Mouse (Mus musculus) neural tube, embryonic 13.5 days (tissue): ENCODE data around the gene Cntnap1. TPM values are rescaled to one million over a fixed set of nuclear protein-coding genes. Genes with fewer than 3 reads are reported as not detected.
A peak's percentile ranks its signal among the peaks of the same experiment; 100 is the strongest.
"Not testable (repeated sequence)": the region's sequence is repeated elsewhere in the genome, so short reads cannot be mapped to it uniquely, and the experiment has no call there.

Source experiments
- ATAC-seq: fragments of 200-750 bp; cut with Nextera tagmentation; 2 replicates; pipeline ENCODE4 v1.8.0; 2017; ENCODE audit warnings: low read depth, mild to moderate bottlenecking, moderate TSS enrichment, moderate library complexity
- H3K27ac ChIP-seq: fragments of 300-500 bp; sonication (generic); replicated peaks from 2 replicates; pipeline ENCODE4 v1.5.1; 2015; ENCODE audit warnings: moderate library complexity, mild to moderate bottlenecking, inconsistent platforms
- H3K27me3 ChIP-seq: fragments of 300-500 bp; sonication (generic); 2 replicates; pipeline ENCODE4 v1.6.1; 2015; ENCODE audit warnings: mild to moderate bottlenecking, inconsistent platforms
- H3K36me3 ChIP-seq: fragments of 300-500 bp; sonication (generic); 2 replicates; pipeline ENCODE4 v1.6.1; 2015; ENCODE audit warnings: mild to moderate bottlenecking, inconsistent platforms
- H3K4me1 ChIP-seq: fragments of 300-500 bp; sonication (generic); replicated peaks from 2 replicates; pipeline ENCODE4 v1.6.1; 2015; ENCODE audit warnings: inconsistent platforms
- H3K4me2 ChIP-seq: fragments of 300-500 bp; sonication (generic); 2 replicates; pipeline ENCODE4 v1.6.1; 2015; ENCODE audit warnings: inconsistent platforms, mild to moderate bottlenecking, moderate library complexity
- H3K4me3 ChIP-seq: fragments of 300-500 bp; sonication (generic); 2 replicates; pipeline ENCODE4 v1.5.1; 2015; ENCODE audit warnings: mild to moderate bottlenecking, inconsistent platforms
- H3K9ac ChIP-seq: fragments of 300-500 bp; sonication (generic); 2 replicates; pipeline ENCODE4 v1.6.1; 2015; ENCODE audit warnings: moderate library complexity, mild to moderate bottlenecking, inconsistent platforms
- H3K9me3 ChIP-seq: fragments of 300-500 bp; sonication (generic); 2 replicates; pipeline ENCODE4 v1.6.1; 2016; ENCODE audit warnings: inconsistent platforms
- WGBS: fragments of 180-500 bp; shearing (Covaris S2); methylation state at CpG from one replicate; pipeline ENCODE4 v1.1.7; 2015; 5-methylcytosine and 5-hydroxymethylcytosine counted together
- polyA plus RNA-seq: library from polyadenylated mRNA; unstranded; fragments of >200 nt; fragmentation: Nextera tagmentation; extraction: Ambion mirVana; gene quantifications from 2 replicates; pipeline ENCODE4 v1.2.1, GENCODE M21; 2015

The Cntnap1 gene
- polyA plus RNA-seq: 4.6 and 5.1 TPM in 2 replicates

DNA sequence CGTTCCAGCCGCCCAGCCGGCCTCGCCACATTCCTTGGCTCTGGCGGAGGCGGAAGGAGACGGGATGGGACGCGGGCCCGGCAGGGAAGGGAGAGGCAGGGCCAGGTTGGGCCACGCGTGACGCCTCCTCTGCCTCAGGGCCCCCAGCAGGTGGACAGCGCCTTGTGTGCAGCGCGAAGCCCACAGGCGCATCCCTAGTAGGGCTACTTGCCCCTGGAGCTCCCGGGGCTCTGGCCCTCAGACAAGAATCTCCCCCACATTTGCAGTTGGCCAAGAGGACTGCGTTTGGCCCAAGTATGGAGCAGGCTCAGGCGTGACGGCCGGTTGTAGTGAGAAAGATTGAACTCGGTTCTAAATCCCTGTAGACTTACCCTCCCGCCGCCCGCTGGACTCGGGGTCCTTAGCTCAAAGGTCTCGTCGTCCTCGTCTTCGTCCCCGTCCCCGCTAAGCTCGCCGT lies at the start of gene Cntnap1:
Gene Cntnap1, plus strand, starts transcription at position 170 of the 457 bp plus-strand sequence.
- ATAC-seq: no peak
- peaks cover 73% of the 10 kb centered on the region for H3K4me1 ChIP-seq
- peaks cover 24% of the 10 kb centered on the region for H3K36me3 ChIP-seq
- H3K27me3 ChIP-seq: peaks cover 65% of the 10 kb centered on the region
- peak within 1 kb of the TSS; percentile 76 for H3K4me2 ChIP-seq
- no peaks in the 10 kb centered on the region for H3K9me3 ChIP-seq
- H3K27ac ChIP-seq: peak within 1 kb of the TSS; percentile 79
- WGBS: 2% methylated on average over 35 of the region's 35 CpGs
- peak within 1 kb of the TSS; percentile 63 for H3K4me3 ChIP-seq
- peak within 1 kb of the TSS; percentile 78 for H3K9ac ChIP-seq

- peak overlapping the region; percentile 83 for H3K9ac ChIP-seq
- H3K4me2 ChIP-seq: peak overlapping the region; percentile 79
- WGBS: 25% methylated on average over 19 of the region's 19 CpGs
- H3K4me1 ChIP-seq: peaks cover 51% of the 10 kb centered on the region
- ATAC-seq: no peak; the same call in 1 of the 2 replicates
- H3K36me3 ChIP-seq: peaks cover 35% of the 10 kb centered on the region
- peak overlapping the region; percentile 81 for H3K4me3 ChIP-seq
- peak overlapping the region; percentile 89 for H3K27ac ChIP-seq
- H3K27me3 ChIP-seq: no peaks in the 10 kb centered on the region
- H3K9me3 ChIP-seq: no peaks in the 10 kb centered on the region
Measured at GRCm38 (mm10) chr11:101120545-101121188, 49.7 kb upstream of the Cntnap1 start.

- H3K9me3 ChIP-seq, H3K9ac ChIP-seq, H3K4me2 ChIP-seq, H3K4me3 ChIP-seq, ATAC-seq, H3K27me3 ChIP-seq, H3K27ac ChIP-seq: not testable (repeated sequence)
- Histone ChIP-seq H3K4me1 (peaks cover 16% of the 10 kb centered on the region), H3K36me3 (peaks cover 47% of the 10 kb centered on the region)
- 93% methylated on average over 8 of the region's 8 CpGs for WGBS
Measured at GRCm38 (mm10) chr11:101124494-101124893, 45.8 kb upstream of the Cntnap1 start.

- H3K4me1 ChIP-seq: peaks cover 16% of the 10 kb centered on the region
- peaks cover 47% of the 10 kb centered on the region for H3K36me3 ChIP-seq
- not testable (repeated sequence) for H3K4me2 ChIP-seq, ATAC-seq, H3K27ac ChIP-seq, H3K9ac ChIP-seq, H3K9me3 ChIP-seq, H3K4me3 ChIP-seq, H3K27me3 ChIP-seq
- WGBS: 95% methylated on average over 9 of the region's 9 CpGs
Measured at GRCm38 (mm10) chr11:101125008-101125407, 45.3 kb upstream of the Cntnap1 start.

- H3K36me3 ChIP-seq: peaks cover 47% of the 10 kb centered on the region
- H3K9ac ChIP-seq: no peak overlapping the region
- 91% methylated on average over 1 of the region's 1 CpGs for WGBS
- no peak overlapping the region for H3K27ac ChIP-seq
- H3K4me3 ChIP-seq: no peak overlapping the region
- no peak overlapping the region for H3K4me2 ChIP-seq
- no peaks in the 10 kb centered on the region for H3K4me1 ChIP-seq
- ATAC-seq: no peak
- no peaks in the 10 kb centered on the region for H3K9me3 ChIP-seq
- H3K27me3 ChIP-seq: no peaks in the 10 kb centered on the region
Measured at GRCm38 (mm10) chr11:101127075-101127474, 43.2 kb upstream of the Cntnap1 start.

DNA sequence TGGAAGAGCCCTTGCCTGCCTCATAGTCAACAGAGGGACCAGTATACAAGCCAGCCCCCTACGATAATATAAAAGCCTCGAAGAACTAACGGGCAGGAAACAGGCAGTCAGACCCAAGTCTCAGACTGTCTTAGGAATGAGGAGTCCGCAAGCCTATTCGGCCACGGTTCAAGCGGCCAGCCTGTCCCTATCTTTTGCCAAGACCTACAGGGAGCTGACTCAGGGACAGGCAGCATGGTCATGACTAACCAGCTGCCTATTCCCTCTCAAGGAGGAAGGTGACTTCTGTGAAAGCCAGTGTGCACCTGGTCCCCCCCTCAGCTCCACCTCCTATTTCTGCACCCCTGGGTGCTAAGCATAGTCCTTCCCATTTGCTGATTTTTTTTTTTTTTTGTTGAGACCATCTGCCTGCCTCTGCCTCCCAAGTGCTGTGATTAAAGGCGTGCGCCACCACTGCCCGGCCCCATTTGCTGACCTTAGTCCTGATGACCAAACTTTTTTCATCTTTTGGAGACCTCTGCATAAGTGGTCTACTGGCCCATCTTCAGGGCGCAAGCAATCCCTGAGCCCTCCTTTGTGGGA lies 41.2 kb upstream of the Cntnap1 start:
- WGBS: 81% methylated on average over 11 of the region's 11 CpGs
- peaks cover 27% of the 10 kb centered on the region for H3K36me3 ChIP-seq
- H3K9me3 ChIP-seq: no peaks in the 10 kb centered on the region
- no peak overlapping the region for H3K4me2 ChIP-seq
- no peaks in the 10 kb centered on the region for H3K27me3 ChIP-seq
- H3K9ac ChIP-seq: no peak overlapping the region
- no peaks in the 10 kb centered on the region for H3K4me1 ChIP-seq
- ATAC-seq: no peak
- H3K4me3 ChIP-seq: no peak overlapping the region
- no peak overlapping the region for H3K27ac ChIP-seq

DNA sequence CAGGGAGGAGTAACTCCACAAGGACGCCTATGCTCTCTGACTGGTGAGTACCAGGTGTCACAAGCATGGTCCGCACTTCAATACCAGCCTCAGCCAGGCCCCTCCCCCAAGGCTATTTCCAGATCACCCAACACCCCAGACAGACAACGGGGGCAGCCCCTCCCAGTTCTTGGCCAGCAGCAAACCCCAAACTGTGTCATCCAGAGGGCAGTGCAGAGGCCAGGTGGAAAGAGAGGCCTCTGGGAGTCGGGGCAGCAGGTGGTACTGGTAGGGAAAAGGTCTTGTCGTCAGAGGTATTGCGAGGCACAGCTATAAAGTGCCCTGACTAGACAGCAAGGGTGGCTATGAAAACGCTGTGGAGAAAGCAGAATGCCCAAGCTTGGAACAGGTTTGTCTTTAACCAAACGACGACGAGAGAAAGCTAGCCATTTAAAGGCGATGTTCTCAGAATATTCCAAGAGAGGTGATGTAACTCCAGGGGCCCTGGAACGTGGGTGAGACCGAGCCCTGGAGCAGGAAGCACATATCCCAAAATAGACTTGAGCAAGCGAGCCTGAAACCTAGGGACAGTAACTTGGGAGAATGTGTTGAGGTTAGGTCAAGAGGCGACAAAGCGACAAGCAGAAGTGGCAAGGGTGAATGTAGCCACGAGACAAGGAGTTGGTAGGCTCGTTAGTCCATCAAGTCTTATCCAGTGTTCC lies 40.1 kb upstream of the Cntnap1 start:
- H3K27me3 ChIP-seq: peaks cover 4% of the 10 kb centered on the region; the same call in 1 of the 2 replicates
- H3K4me3 ChIP-seq: no peak overlapping the region
- H3K9ac ChIP-seq: no peak overlapping the region
- H3K4me1 ChIP-seq: no peaks in the 10 kb centered on the region
- H3K36me3 ChIP-seq: peaks cover 22% of the 10 kb centered on the region
- H3K4me2 ChIP-seq: no peak overlapping the region
- H3K9me3 ChIP-seq: no peaks in the 10 kb centered on the region
- 46% methylated on average over 18 of the region's 18 CpGs for WGBS
- ATAC-seq: no peak
- no peak overlapping the region for H3K27ac ChIP-seq

- Histone ChIP-seq H3K9me3 (no peaks in the 10 kb centered on the region), H3K4me3 (no peak overlapping the region), H3K4me2 (no peak overlapping the region), H3K9ac (no peak overlapping the region), H3K27ac (no peak overlapping the region), H3K4me1 (no peaks in the 10 kb centered on the region), H3K27me3 (peaks cover 4% of the 10 kb centered on the region; the same call in 1 of the 2 replicates), H3K36me3 (peaks cover 13% of the 10 kb centered on the region)
- ATAC-seq: no peak
- 94% methylated on average over 2 of the region's 2 CpGs for WGBS
Measured at GRCm38 (mm10) chr11:101131187-101131586, 39.1 kb upstream of the Cntnap1 start.

GRCm38 (mm10) chr11:101131701-101132100 lies 38.6 kb upstream of the Cntnap1 start:
- no peak overlapping the region for H3K9ac ChIP-seq
- 89% methylated on average over 6 of the region's 6 CpGs for WGBS
- no peak for ATAC-seq
- no peaks in the 10 kb centered on the region for H3K9me3 ChIP-seq
- H3K4me3 ChIP-seq: no peak overlapping the region
- H3K27me3 ChIP-seq: peaks cover 4% of the 10 kb centered on the region; the same call in 1 of the 2 replicates
- no peak overlapping the region for H3K27ac ChIP-seq
- peaks cover 8% of the 10 kb centered on the region for H3K36me3 ChIP-seq
- H3K4me2 ChIP-seq: no peak overlapping the region
- H3K4me1 ChIP-seq: no peaks in the 10 kb centered on the region

GRCm38 (mm10) chr11:101133037-101133436 lies 37.3 kb upstream of the Cntnap1 start:
- ATAC-seq: no peak
- H3K36me3 ChIP-seq: no peaks in the 10 kb centered on the region
- no peaks in the 10 kb centered on the region for H3K4me1 ChIP-seq
- H3K9me3 ChIP-seq: no peaks in the 10 kb centered on the region
- no peak overlapping the region for H3K27ac ChIP-seq
- H3K9ac ChIP-seq: no peak overlapping the region
- peaks cover 4% of the 10 kb centered on the region; the same call in 1 of the 2 replicates for H3K27me3 ChIP-seq
- 76% methylated on average over 12 of the region's 12 CpGs for WGBS
- no peak overlapping the region for H3K4me3 ChIP-seq
- H3K4me2 ChIP-seq: no peak overlapping the region

- ATAC-seq: no peak
- H3K27ac ChIP-seq: no peak overlapping the region
- H3K4me3 ChIP-seq: no peak overlapping the region
- no peak overlapping the region for H3K9ac ChIP-seq
- H3K36me3 ChIP-seq: no peaks in the 10 kb centered on the region
- 86% methylated on average over 13 of the region's 13 CpGs for WGBS
- no peak overlapping the region for H3K4me2 ChIP-seq
- peaks cover 7% of the 10 kb centered on the region; the same call in 1 of the 2 replicates for H3K4me1 ChIP-seq
- no peaks in the 10 kb centered on the region for H3K9me3 ChIP-seq
- H3K27me3 ChIP-seq: peaks cover 4% of the 10 kb centered on the region; the same call in 1 of the 2 replicates
Measured at GRCm38 (mm10) chr11:101134217-101134865, 36.0 kb upstream of the Cntnap1 start.

DNA sequence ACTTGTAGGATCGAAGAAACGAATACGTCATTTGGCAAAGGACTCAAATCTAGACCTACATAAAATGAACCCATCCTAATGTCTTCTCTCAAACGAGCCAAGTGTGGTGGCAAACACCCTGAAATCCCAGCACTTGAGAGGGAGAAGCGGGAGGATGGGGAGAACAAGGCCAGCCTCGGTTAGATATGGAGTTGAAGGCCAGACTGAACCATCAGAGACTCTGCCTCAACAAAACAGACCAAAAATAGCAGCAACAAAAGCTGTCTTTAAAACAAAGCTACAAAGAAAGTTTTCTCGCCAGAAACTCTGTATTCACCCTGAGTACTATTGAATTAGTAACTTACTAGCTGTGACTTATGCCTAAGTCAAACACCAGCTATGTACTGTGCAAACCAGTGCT lies 33.3 kb upstream of the Cntnap1 start:
- Histone ChIP-seq H3K4me1 (peaks cover 10% of the 10 kb centered on the region; the same call in 1 of the 2 replicates), H3K4me3 (no peak overlapping the region), H3K9me3 (no peaks in the 10 kb centered on the region), H3K9ac (no peak overlapping the region), H3K36me3 (no peaks in the 10 kb centered on the region), H3K27ac (no peak overlapping the region), H3K4me2 (no peak overlapping the region), H3K27me3 (peaks cover 8% of the 10 kb centered on the region; the same call in 1 of the 2 replicates)
- ATAC-seq: no peak
- 72% methylated on average over 7 of the region's 7 CpGs for WGBS
